Mouse (Mus musculus) intestine, embryonic 14.5 days (tissue): Measurements from ENCODE around the gene Arpc3. TPM values are rescaled to one million over a fixed set of nuclear protein-coding genes. Genes with fewer than 3 reads are reported as not detected.

Experiments
- ATAC-seq: fragments of 200-750 bp; cut with Nextera tagmentation; replicated peaks from 2 replicates; pipeline ENCODE4 v1.8.0; 2017; ENCODE audit warnings: low read depth, moderate number of reproducible peaks, moderate TSS enrichment, moderate library complexity; ENCODE audit not compliant: low FRiP score, low TSS enrichment
- DNase-seq: peaks from one replicate; pipeline ENCODE4 v3.0.0-alpha.2; 2018; ENCODE audit warnings: low spot score
- H3K27ac ChIP-seq: fragments of 300-500 bp; sonication (generic); 2 replicates; pipeline ENCODE4 v1.5.1; 2014; ENCODE audit warnings: low read depth, mild to moderate bottlenecking, control low read depth
- H3K27me3 ChIP-seq: fragments of 300-500 bp; sonication (generic); replicated peaks from 2 replicates; pipeline ENCODE4 v1.6.1; 2014; ENCODE audit warnings: low read length, control low read depth; ENCODE audit not compliant: control insufficient read depth, insufficient read depth
- H3K36me3 ChIP-seq: fragments of 300-500 bp; sonication (generic); 2 replicates; pipeline ENCODE4 v1.6.1; 2014; ENCODE audit warnings: low read length, control low read depth; ENCODE audit not compliant: control insufficient read depth, insufficient read depth
- H3K4me1 ChIP-seq: fragments of 300-500 bp; sonication (generic); replicated peaks from 2 replicates; pipeline ENCODE4 v1.6.1; 2014; ENCODE audit warnings: low read length, control low read depth, mixed read lengths; ENCODE audit not compliant: control insufficient read depth, insufficient read depth
- H3K4me2 ChIP-seq: fragments of 300-500 bp; sonication (generic); 2 replicates; pipeline ENCODE4 v1.6.1; 2014; ENCODE audit warnings: low read length
- H3K4me3 ChIP-seq: fragments of 300-500 bp; sonication (generic); 2 replicates; pipeline ENCODE4 v1.5.1; 2014; ENCODE audit warnings: low read depth, low read length, control low read depth, mixed read lengths
- H3K9ac ChIP-seq: fragments of 300-500 bp; sonication (generic); 2 replicates; pipeline ENCODE4 v1.6.1; 2014; ENCODE audit warnings: mild to moderate bottlenecking, low read length
- H3K9me3 ChIP-seq: fragments of 300-500 bp; sonication (generic); 2 replicates; pipeline ENCODE4 v1.6.1; 2016; ENCODE audit warnings: low read length, control low read depth; ENCODE audit not compliant: control insufficient read depth
- WGBS: fragments of 180-500 bp; shearing (Covaris S2); extraction: QIAGEN DNeasy Blood & Tissue Kit; methylation state at CpG from one replicate; pipeline ENCODE4 v1.1.7; 2014; 5-methylcytosine and 5-hydroxymethylcytosine counted together
- polyA plus RNA-seq: library from polyadenylated mRNA; unstranded; fragments of >200 nt; fragmentation: Nextera tagmentation; extraction: Ambion mirVana; gene quantifications from 2 replicates; pipeline ENCODE4 v1.2.1, GENCODE M21; 2014

Gene Arpc3
- polyA plus RNA-seq, 1 experiment from 2014 or later, result 39.3 TPM

GRCm38 (mm10) chr5:122372192-122372769 is 19.4 kb upstream of the Arpc3 start, which contains the start of gene Fam216a:
Gene Fam216a (minus strand): TSS chr5:122372364.
- H3K36me3 ChIP-seq, result peaks cover 31% of the 10 kb centered on the region
- peak; percentile 90 for ATAC-seq
- peaks cover 7% of the 10 kb centered on the region for H3K4me1 ChIP-seq
- DNase-seq, result peak; percentile 98
- peak within 1 kb of the TSS; percentile 70 for H3K9ac ChIP-seq
- H3K9me3 ChIP-seq, result no peaks in the 10 kb centered on the region
- H3K4me3 ChIP-seq, result peak within 1 kb of the TSS; percentile 75
- no peaks in the 10 kb centered on the region for H3K27me3 ChIP-seq
- under 1% methylated on average over 53 of the region's 53 CpGs for WGBS
- H3K27ac ChIP-seq, result peak within 1 kb of the TSS; percentile 94
- peak within 1 kb of the TSS; percentile 70 for H3K4me2 ChIP-seq

GRCm38 (mm10) chr5:122372878-122373277 is 18.8 kb upstream of the Arpc3 start:
- H3K27me3 ChIP-seq, result no peaks in the 10 kb centered on the region
- peaks cover 25% of the 10 kb centered on the region for H3K36me3 ChIP-seq
- WGBS, result 13% methylated on average over 5 of the region's 5 CpGs
- H3K4me2 ChIP-seq, result peak overlapping the region; percentile 70
- DNase-seq, result no peak
- H3K9ac ChIP-seq, result peak overlapping the region; percentile 70
- peak overlapping the region; percentile 75 for H3K4me3 ChIP-seq
- H3K27ac ChIP-seq, result peak overlapping the region; percentile 94; the same call in 1 of the 2 replicates
- ATAC-seq, result no peak
- H3K4me1 ChIP-seq, result peaks cover 7% of the 10 kb centered on the region
- H3K9me3 ChIP-seq, result no peaks in the 10 kb centered on the region

GRCm38 (mm10) chr5:122377101-122377833 is 14.4 kb upstream of the Arpc3 start:
- H3K4me2 ChIP-seq, result no peak overlapping the region
- no peak overlapping the region for H3K9ac ChIP-seq
- no peak overlapping the region for H3K4me3 ChIP-seq
- peaks cover 7% of the 10 kb centered on the region for H3K4me1 ChIP-seq
- WGBS, result 86% methylated on average over 4 of the region's 4 CpGs
- no peak for ATAC-seq
- no peaks in the 10 kb centered on the region for H3K27me3 ChIP-seq
- H3K36me3 ChIP-seq, result peaks cover 39% of the 10 kb centered on the region
- H3K9me3 ChIP-seq, result no peaks in the 10 kb centered on the region
- no peak overlapping the region for H3K27ac ChIP-seq
- DNase-seq, result no peak

GRCm38 (mm10) chr5:122378171-122378570 is 13.5 kb upstream of the Arpc3 start:
- no peak for ATAC-seq
- Histone ChIP-seq H3K36me3 (peaks cover 46% of the 10 kb centered on the region), H3K27ac (no peak overlapping the region), H3K4me2 (no peak overlapping the region), H3K9ac (no peak overlapping the region), H3K9me3 (no peaks in the 10 kb centered on the region), H3K4me3 (no peak overlapping the region), H3K4me1 (peaks cover 4% of the 10 kb centered on the region), H3K27me3 (no peaks in the 10 kb centered on the region)
- DNase-seq, result no peak
- 92% methylated on average over 12 of the region's 12 CpGs for WGBS

GRCm38 (mm10) chr5:122379374-122380155 is 12.1 kb upstream of the Arpc3 start:
- peak; percentile 68 for ATAC-seq
- H3K36me3 ChIP-seq, result peaks cover 46% of the 10 kb centered on the region

GRCm38 (mm10) chr5:122390006-122390405 is 1.7 kb upstream of the Arpc3 start:
- peaks cover 5% of the 10 kb centered on the region for H3K4me1 ChIP-seq
- H3K27ac ChIP-seq, result no peak overlapping the region
- H3K4me2 ChIP-seq, result no peak overlapping the region
- no peaks in the 10 kb centered on the region for H3K27me3 ChIP-seq
- no peak overlapping the region for H3K9ac ChIP-seq
- no peaks in the 10 kb centered on the region for H3K9me3 ChIP-seq
- ATAC-seq, result no peak
- DNase-seq, result no peak
- H3K36me3 ChIP-seq, result no peaks in the 10 kb centered on the region
- no peak overlapping the region for H3K4me3 ChIP-seq
- WGBS, result 85% methylated on average over 5 of the region's 5 CpGs

More at GRCm38 (mm10) chr5:122379374-122380155, 12.1 kb upstream of the Arpc3 start:
- Histone ChIP-seq H3K4me1 (no peaks in the 10 kb centered on the region), H3K27me3 (no peaks in the 10 kb centered on the region), H3K4me2 (no peak overlapping the region), H3K27ac (no peak overlapping the region), H3K9me3 (no peaks in the 10 kb centered on the region), H3K9ac (no peak overlapping the region), H3K4me3 (no peak overlapping the region)
- WGBS, result 58% methylated on average over 11 of the region's 11 CpGs
- peak; percentile 81 for DNase-seq

- H3K9ac ChIP-seq, result no peak overlapping the region
- H3K4me2 ChIP-seq, result no peak overlapping the region
- no peaks in the 10 kb centered on the region for H3K9me3 ChIP-seq
- H3K4me3 ChIP-seq, result no peak overlapping the region
- no peaks in the 10 kb centered on the region for H3K36me3 ChIP-seq
- ATAC-seq (no peak), DNase-seq (no peak)
- H3K27me3 ChIP-seq, result no peaks in the 10 kb centered on the region
- H3K27ac ChIP-seq, result no peak overlapping the region
- H3K4me1 ChIP-seq, result peaks cover 5% of the 10 kb centered on the region
Observed at GRCm38 (mm10) chr5:122390671-122391070, 1.0 kb upstream of the Arpc3 start.

- 51% methylated on average over 15 of the region's 16 CpGs for WGBS
Observed at GRCm38 (mm10) chr5:122391178-122391785, 396 bp upstream of the Arpc3 start.

More at GRCm38 (mm10) chr5:122391178-122391785, 396 bp upstream of the Arpc3 start:
- Histone ChIP-seq H3K4me1 (peaks cover 5% of the 10 kb centered on the region), H3K4me2 (0 out of 2 replicates have a peak overlapping the region, but pooled peaks have one; percentile 20), H3K27ac (no peak overlapping the region), H3K4me3 (peak overlapping the region; percentile 87), H3K9ac (no peak overlapping the region; the same call in 1 of the 2 replicates), H3K9me3 (no peaks in the 10 kb centered on the region), H3K27me3 (no peaks in the 10 kb centered on the region), H3K36me3 (no peaks in the 10 kb centered on the region)
- DNase-seq (no peak), ATAC-seq (0 out of 2 replicates have a peak, but pooled peaks have one; percentile 6)
